Mouse (Mus musculus) ES-E14 (cell line): Measurements from ENCODE around the gene Ctdnep1. TPM values are rescaled to one million over a fixed set of nuclear protein-coding genes. Genes with fewer than 3 reads are reported as not detected.

Source experiments
- DNase-seq: peaks from one replicate; pipeline ENCODE4 v3.0.0-alpha.2; 2013; ENCODE audit warnings: low read depth, low spot score
- H3K27ac ChIP-seq: 2 replicates; pipeline ENCODE4 v1.5.1; 2012; ENCODE audit warnings: low read depth, mild to moderate bottlenecking, low read length, moderate library complexity, mixed read lengths; ENCODE audit not compliant: poor library complexity, insufficient read depth, severe bottlenecking
- H3K36me3 ChIP-seq: 2 replicates; pipeline ENCODE4 v1.6.1; 2012; ENCODE audit warnings: mild to moderate bottlenecking, low read length, moderate library complexity, mixed read lengths; ENCODE audit not compliant: control insufficient read depth, poor library complexity, insufficient read depth, severe bottlenecking
- H3K4me1 ChIP-seq, 2 experiments: fragments of 150-350 bp in 1 of 2; sonication (generic) in 1 of 2; 2 replicates each; pipeline ENCODE4 v1.6.1; 2012; ENCODE audit warnings: low read length in 2 of 2, mild to moderate bottlenecking in 1 of 2, mixed read lengths in 1 of 2; ENCODE audit not compliant: control insufficient read depth in 2 of 2, insufficient read depth in 2 of 2, poor library complexity in 1 of 2
- H3K4me3 ChIP-seq, 2 experiments: fragments of 150-350 bp in 1 of 2; sonication (generic) in 1 of 2; 2 replicates each; pipeline ENCODE4 v1.5.1; 2012; ENCODE audit warnings: low read length in 2 of 2, low read depth in 1 of 2, mild to moderate bottlenecking in 1 of 2, mixed read lengths in 1 of 2; ENCODE audit not compliant: insufficient read depth in 1 of 2, poor library complexity in 1 of 2, severe bottlenecking in 1 of 2
- H3K9ac ChIP-seq: 2 replicates; pipeline ENCODE4 v1.6.1; 2012; ENCODE audit warnings: low read depth, mild to moderate bottlenecking, low read length, mixed read lengths; ENCODE audit not compliant: poor library complexity, insufficient read depth, severe bottlenecking
- H3K9me3 ChIP-seq: fragments of 150-350 bp; sonication (generic); 2 replicates; pipeline ENCODE4 v1.6.1; 2012; ENCODE audit warnings: low read depth, mild to moderate bottlenecking, low read length; ENCODE audit not compliant: control insufficient read depth, insufficient read depth
- CHD2 ChIP-seq: IDR thresholded peaks from 2 replicates; pipeline ENCODE4 v1.6.1; 2014; ENCODE audit warnings: mild to moderate bottlenecking, low read depth, low read length, inconsistent platforms
- HCFC1 ChIP-seq: IDR thresholded peaks from 2 replicates; pipeline ENCODE4 v1.6.1; 2012; ENCODE audit warnings: low read length, inconsistent platforms, borderline replicate concordance; ENCODE audit not compliant: insufficient read depth
- MAFK ChIP-seq: IDR thresholded peaks from 2 replicates; pipeline ENCODE4 v1.6.1; 2014; ENCODE audit warnings: mild to moderate bottlenecking, low read depth, low read length, inconsistent platforms; ENCODE audit not compliant: insufficient read depth
- ZC3H11A ChIP-seq: IDR thresholded peaks from 2 replicates; pipeline ENCODE4 v1.6.1; 2012; ENCODE audit warnings: low read depth, mild to moderate bottlenecking, inconsistent platforms, low read length, borderline replicate concordance
- ZNF384 ChIP-seq: IDR thresholded peaks from 2 replicates; pipeline ENCODE4 v1.6.1; 2012; ENCODE audit warnings: low read depth, low read length, inconsistent platforms
- in situ Hi-C, 2 experiments: fragments of 600-800 bp; cut with MboI; formaldehyde crosslinking; loops; one replicate each; pipeline ENCODE4 v1.15.1; 2025; ENCODE audit warnings: low sequenced_read_pairs in 2 of 2, inconsistent platforms in 1 of 2; ENCODE audit not compliant: unreplicated experiment in 2 of 2
- total RNA-seq: library from RNA; depleted of rRNA; stranded (reverse); fragments of 300-350 nt; gene quantifications from 2 replicates; pipeline ENCODE4 v1.2.3, GENCODE M21; 2012

The Ctdnep1 gene
- total RNA-seq, 1 experiment, result 41.2 TPM

GRCm38 (mm10) chr11:69937385-69937784 is 43.6 kb upstream of the Ctdnep1 start:
- Histone ChIP-seq H3K4me1 (peaks cover 0 to 24% of the 10 kb centered on the region in 2 experiments; a peak in 2 of 4 replicates), H3K4me3 (no peak overlapping the region), H3K27ac (no peak overlapping the region), H3K9me3 (no peaks in the 10 kb centered on the region), H3K36me3 (no peaks in the 10 kb centered on the region), H3K9ac (no peak overlapping the region)
- in situ Hi-C loops, result loop anchor here in 1 of 2 experiments (10.0 kb wide), 1 partner anchor 277 kb away; the partner anchor contains the start of gene Slc16a11
- no peak for TF ChIP-seq ZC3H11A
- no peak for TF ChIP-seq HCFC1
- no peak for TF ChIP-seq ZNF384
- no peak for TF ChIP-seq CHD2
- TF ChIP-seq MAFK, result no peak
- no peak for DNase-seq

- H3K4me3 ChIP-seq, result no peak overlapping the region
- H3K36me3 ChIP-seq, result no peaks in the 10 kb centered on the region
- H3K9ac ChIP-seq, result no peak overlapping the region
- TF ChIP-seq ZC3H11A (no peak), HCFC1 (no peak), MAFK (no peak), ZNF384 (no peak), CHD2 (no peak)
- H3K4me1 ChIP-seq, result peaks cover 0 to 24% of the 10 kb centered on the region in 2 experiments; a peak in 2 of 4 replicates
- DNase-seq, result no peak
- H3K9me3 ChIP-seq, result no peaks in the 10 kb centered on the region
- H3K27ac ChIP-seq, result no peak overlapping the region
- in situ Hi-C loops, result loop anchor here in 1 of 2 experiments (10.0 kb wide), 1 partner anchor 277 kb away; the partner anchor contains the start of gene Slc16a11
Measured at GRCm38 (mm10) chr11:69937834-69938233, 43.1 kb upstream of the Ctdnep1 start.

- Histone ChIP-seq H3K27ac (no peak overlapping the region), H3K4me1 (peaks cover 0 to 24% of the 10 kb centered on the region in 2 experiments; a peak in 2 of 4 replicates), H3K9ac (no peak overlapping the region), H3K36me3 (no peaks in the 10 kb centered on the region), H3K9me3 (no peaks in the 10 kb centered on the region), H3K4me3 (no peak overlapping the region)
- TF ChIP-seq MAFK (no peak), HCFC1 (no peak), ZNF384 (no peak), CHD2 (no peak), ZC3H11A (no peak)
- no peak for DNase-seq
- in situ Hi-C loops, result loop anchor here in 1 of 2 experiments (10.0 kb wide), 1 partner anchor 276 kb away; the partner anchor contains the start of gene Slc16a11
Measured at GRCm38 (mm10) chr11:69938401-69938979, 42.5 kb upstream of the Ctdnep1 start.

GRCm38 (mm10) chr11:69939181-69939580 is 41.8 kb upstream of the Ctdnep1 start:
- TF ChIP-seq ZC3H11A (no peak), CHD2 (no peak)
- Histone ChIP-seq H3K9me3 (no peaks in the 10 kb centered on the region), H3K9ac (no peak overlapping the region), H3K4me3 (no peak overlapping the region), H3K27ac (no peak overlapping the region), H3K36me3 (no peaks in the 10 kb centered on the region), H3K4me1 (peaks cover 0 to 24% of the 10 kb centered on the region in 2 experiments; a peak in 2 of 4 replicates)
- in situ Hi-C loops, result loop anchor here in 1 of 2 experiments (10.0 kb wide), 1 partner anchor 276 kb away; the partner anchor contains the start of gene Slc16a11
- DNase-seq, result no peak

GRCm38 (mm10) chr11:69939731-69940130 is 41.2 kb upstream of the Ctdnep1 start:
- H3K36me3 ChIP-seq, result no peaks in the 10 kb centered on the region; the same call in 1 of the 2 replicates
- peaks cover 0 to 24% of the 10 kb centered on the region in 2 experiments; a peak in 2 of 4 replicates for H3K4me1 ChIP-seq
- H3K9me3 ChIP-seq, result no peaks in the 10 kb centered on the region
- in situ Hi-C loops, result loop anchor here in 1 of 2 experiments (10.0 kb wide), 1 partner anchor 275 kb away; the partner anchor contains the start of gene Slc16a11
- DNase-seq, result no peak
- H3K9ac ChIP-seq, result no peak overlapping the region
- H3K4me3 ChIP-seq, result no peak overlapping the region
- no peak for TF ChIP-seq ZNF384
- TF ChIP-seq ZC3H11A, result no peak
- TF ChIP-seq HCFC1, result no peak
- TF ChIP-seq CHD2, result no peak
- TF ChIP-seq MAFK, result no peak
- no peak overlapping the region for H3K27ac ChIP-seq
